Mouse (Mus musculus): ENCODE measurements around the gene Rubcnl. TPM values are rescaled to one million over a fixed set of nuclear protein-coding genes. Genes with fewer than 3 reads are reported as not detected.

The Rubcnl gene
- total RNA-seq, 2 experiments from 2014 or later = 0.77 to 1.2 TPM

- intact Hi-C loops (cut with DNase I) = loop anchor here (10.0 kb wide), 1 partner anchor 274 kb away; no protein-coding TSS in a partner anchor
- DNase-seq (ENCODE audit: extremely low spot score in 1 of 2, low spot score in 2 of 2) = peak in 1 of 2 experiments; percentile 24
These were observed 44.7 kb downstream of the Rubcnl start for GRCm38 (mm10) chr14:75060562-75060961.

- DNase-seq (ENCODE audit: extremely low spot score in 1 of 2, low spot score in 2 of 2) = no peak
- intact Hi-C loops (cut with DNase I) = loop anchor here (10.0 kb wide), 1 partner anchor 271 kb away; no protein-coding TSS in a partner anchor
These were observed 48.1 kb downstream of the Rubcnl start for GRCm38 (mm10) chr14:75063936-75064335.

DNA sequence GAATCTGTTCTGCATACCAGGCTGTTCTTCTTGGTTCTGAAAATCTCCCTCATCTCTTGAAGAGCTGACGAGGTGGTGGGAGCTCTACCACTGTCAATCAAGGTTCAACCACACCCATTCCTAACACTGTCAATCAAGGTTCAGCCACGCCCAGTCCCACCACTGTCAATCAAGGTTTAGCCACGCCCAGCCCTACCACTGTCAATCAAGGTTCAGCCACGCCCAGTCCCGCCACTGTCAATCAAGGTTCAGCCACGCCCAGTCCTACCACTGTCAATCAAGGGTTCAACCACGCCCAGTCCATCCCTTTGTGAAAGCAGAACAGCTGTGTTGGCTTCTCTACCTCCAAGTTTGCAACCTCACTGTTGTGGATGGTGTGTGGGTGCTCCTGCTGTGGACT lies 48.7 kb downstream of the Rubcnl start:
- intact Hi-C loops (cut with DNase I) = loop anchor here (10.0 kb wide), 1 partner anchor 270 kb away; no protein-coding TSS in a partner anchor
- DNase-seq (ENCODE audit: extremely low spot score in 1 of 2, low spot score in 2 of 2) = no peak

GRCm38 (mm10) chr14:75065211-75065610 lies 49.4 kb downstream of the Rubcnl start:
- intact Hi-C loops (cut with DNase I) = loop anchor here (5.0 to 10.0 kb wide), 2 partner anchors 67 to 270 kb away; partner anchors contain the start of genes Lcp1 and Lrrc63
- DNase-seq (ENCODE audit: extremely low spot score in 1 of 2, low spot score in 2 of 2) = no peak

GRCm38 (mm10) chr14:75068430-75069112 lies 52.7 kb downstream of the Rubcnl start:
- intact Hi-C loops (cut with DNase I) = loop anchor here (5.0 to 10.0 kb wide), 2 partner anchors 64 to 266 kb away; partner anchors contain the start of genes Lcp1 and Lrrc63
- DNase-seq (ENCODE audit: extremely low spot score in 1 of 2, low spot score in 2 of 2) = no peak

- intact Hi-C loops (cut with DNase I) = loop anchor here (5.0 to 10.0 kb wide), 2 partner anchors 63 to 265 kb away; partner anchors contain the start of genes Lcp1 and Lrrc63
- no peak for DNase-seq (ENCODE audit: extremely low spot score in 1 of 2, low spot score in 2 of 2)
These were observed 53.6 kb downstream of the Rubcnl start for GRCm38 (mm10) chr14:75069356-75069979.

GRCm38 (mm10) chr14:75071091-75071490 lies 55.3 kb downstream of the Rubcnl start:
- intact Hi-C loops (cut with DNase I) = no loop called here
- no peak for DNase-seq (ENCODE audit: extremely low spot score in 1 of 2, low spot score in 2 of 2)

DNA sequence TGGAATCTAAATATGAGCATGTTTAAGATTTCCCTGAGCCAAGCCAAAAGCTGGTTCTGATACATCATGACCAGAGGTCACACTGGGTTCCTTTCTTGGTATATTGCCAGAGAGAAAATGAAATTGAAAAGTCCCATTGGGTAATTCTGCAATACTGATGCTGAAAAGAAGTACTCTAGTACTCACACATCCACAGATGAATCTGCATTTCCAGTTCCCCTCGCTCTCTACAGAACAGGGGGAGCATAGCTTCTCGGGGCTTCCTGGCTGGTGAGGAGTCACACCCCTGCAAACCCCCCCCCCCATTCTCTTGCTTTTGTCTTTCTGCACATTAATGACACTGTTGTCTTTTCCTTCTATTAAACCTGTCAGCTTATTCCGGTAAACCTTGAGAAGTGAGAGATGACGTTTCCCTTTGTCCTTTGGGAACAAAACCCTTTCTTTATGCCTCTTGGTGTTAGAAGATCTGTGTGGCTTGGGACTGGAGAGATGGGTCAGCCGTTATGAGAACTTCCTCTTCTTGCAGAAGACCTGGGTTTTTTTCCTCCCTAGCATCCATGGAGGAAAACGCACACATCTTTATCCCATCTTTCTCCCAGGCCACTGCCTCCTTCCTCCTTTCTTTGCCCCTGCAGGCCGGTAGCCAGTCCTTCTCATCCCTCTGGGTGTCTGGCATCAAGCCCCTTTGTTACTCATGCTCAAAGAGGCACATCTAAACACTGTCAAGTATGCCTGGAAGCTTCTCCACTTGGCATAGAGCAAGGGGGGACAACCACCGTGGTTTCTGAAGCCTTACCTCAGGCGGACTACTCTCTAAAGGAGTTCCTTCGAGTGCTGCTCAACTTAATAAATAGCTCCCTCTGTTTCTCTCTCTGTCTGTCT lies 59.7 kb downstream of the Rubcnl start:
- intact Hi-C loops (cut with DNase I) = no loop called here
- no peak for DNase-seq (ENCODE audit: extremely low spot score in 1 of 2, low spot score in 2 of 2)

DNA sequence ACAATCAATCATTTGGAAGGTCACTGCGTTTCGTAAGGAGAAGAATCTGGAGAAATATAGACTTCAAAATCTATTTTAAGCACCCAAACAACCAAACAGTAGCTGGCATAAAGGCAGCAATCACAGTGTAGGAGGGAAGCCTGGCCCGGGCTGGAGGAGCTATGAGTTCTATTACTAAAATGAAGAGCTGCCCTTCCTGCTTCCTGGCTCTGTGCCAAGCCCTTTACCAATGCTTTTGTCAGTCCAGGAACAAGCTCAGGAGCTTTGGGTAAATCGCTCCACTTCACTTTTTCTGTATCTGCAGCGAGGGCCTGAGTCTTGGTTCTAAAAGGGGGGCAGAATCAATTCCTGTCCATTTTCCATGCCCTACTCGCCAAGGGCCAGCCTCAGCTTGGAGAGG lies 62.1 kb downstream of the Rubcnl start:
- DNase-seq (ENCODE audit: extremely low spot score in 1 of 2, low spot score in 2 of 2) = no peak
- intact Hi-C loops (cut with DNase I) = no loop called here

Other genes with a start within 250 kb of the Rubcnl start
- gene Lrch1, start 68.2 kb upstream of the Rubcnl start, total RNA-seq (2021) = 10 to 100 TPM; 28.6 to 52.3 TPM
- gene Lrrc63, start 114.9 kb downstream of the Rubcnl start, total RNA-seq (2021) = not detected
- 1 to 10 TPM; 8.0 to 8.1 TPM for gene Lcp1, start 115.1 kb downstream of the Rubcnl start, total RNA-seq (2021)
- not detected for gene Cpb2, start 226.3 kb downstream of the Rubcnl start, total RNA-seq (2021)